Mouse (Mus musculus) liver, adult (tissue): ENCODE data around the gene Klf5.

Experiments used
- GATA4 ChIP-seq: IDR thresholded peaks from 2 replicates; pipeline ENCODE4 v1.6.1; 2014; ENCODE audit warnings: mild to moderate bottlenecking, low read length; ENCODE audit not compliant: insufficient replicate concordance

Gene Klf5

GRCm38 (mm10) chr14:99298385-99299021 lies at the start of gene Klf5:
Klf5 (plus strand) TSS chr14:99298691.
- TF ChIP-seq GATA4: no peak

GRCm38 (mm10) chr14:99262026-99262425 lies 36.5 kb upstream of the Klf5 start:
- no peak for TF ChIP-seq GATA4

DNA sequence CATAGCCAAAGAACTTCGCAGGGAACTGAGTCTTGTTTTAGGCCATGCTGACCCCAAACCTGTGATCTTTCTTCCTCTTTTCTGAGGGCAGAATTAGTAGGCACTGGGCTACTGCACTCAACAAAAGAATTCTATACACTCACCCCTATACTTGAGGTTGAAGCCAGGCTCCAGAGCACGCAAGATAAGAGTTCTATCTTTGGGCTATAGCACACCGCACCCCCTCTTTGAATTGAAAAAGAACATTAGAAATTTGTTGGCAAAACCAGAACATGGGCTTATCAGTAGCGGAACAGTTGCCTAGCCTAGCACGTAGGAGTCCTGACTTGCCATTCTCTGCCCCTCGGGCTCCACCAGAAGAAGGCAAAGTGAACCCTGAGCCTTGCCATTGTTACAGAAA lies 34.7 kb upstream of the Klf5 start:
- no peak for TF ChIP-seq GATA4

DNA sequence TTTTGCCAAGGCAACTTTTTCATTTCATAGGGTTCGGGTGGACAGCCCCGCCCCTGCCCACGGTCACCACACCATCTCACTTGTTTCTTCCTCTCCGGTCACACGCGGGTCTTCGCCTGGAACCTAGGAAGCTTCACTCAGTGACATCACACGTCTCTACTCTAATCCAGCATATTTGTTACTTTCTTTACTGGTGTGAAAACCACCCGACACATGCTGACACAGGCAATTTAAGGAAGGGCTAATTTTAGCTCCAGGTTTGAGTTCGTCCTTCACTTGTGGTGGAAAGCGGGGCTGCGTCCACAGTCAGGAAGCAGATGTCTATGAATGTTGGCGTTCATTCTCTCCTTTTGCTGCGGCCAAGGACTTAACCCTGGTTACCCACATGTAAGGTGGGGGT lies 32.7 kb upstream of the Klf5 start:
- no peak for TF ChIP-seq GATA4

DNA sequence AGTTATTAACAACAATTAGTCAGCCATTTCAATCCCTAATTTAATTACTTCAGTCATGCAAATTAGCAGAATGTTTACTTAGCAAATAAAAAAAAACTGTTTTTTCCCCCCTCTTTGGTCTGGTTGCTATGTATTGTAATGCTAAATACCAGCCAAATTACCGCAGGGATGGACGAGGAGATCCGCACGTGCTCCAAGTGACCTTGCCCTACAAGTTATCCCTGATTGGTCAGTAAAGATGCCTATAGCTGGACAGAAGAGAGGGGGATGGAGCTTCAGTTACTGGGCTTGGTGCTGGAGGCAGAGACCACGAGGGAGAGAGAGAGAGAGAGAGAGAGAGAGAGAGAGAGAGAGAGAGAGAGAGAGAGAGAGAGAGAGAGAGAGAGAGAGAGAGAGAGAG lies 31.7 kb upstream of the Klf5 start:
- no peak for TF ChIP-seq GATA4

- TF ChIP-seq GATA4: no peak
Measured at GRCm38 (mm10) chr14:99274056-99274455, 24.4 kb upstream of the Klf5 start.

- no peak for TF ChIP-seq GATA4
Measured at GRCm38 (mm10) chr14:99275827-99276226, 22.7 kb upstream of the Klf5 start.

DNA sequence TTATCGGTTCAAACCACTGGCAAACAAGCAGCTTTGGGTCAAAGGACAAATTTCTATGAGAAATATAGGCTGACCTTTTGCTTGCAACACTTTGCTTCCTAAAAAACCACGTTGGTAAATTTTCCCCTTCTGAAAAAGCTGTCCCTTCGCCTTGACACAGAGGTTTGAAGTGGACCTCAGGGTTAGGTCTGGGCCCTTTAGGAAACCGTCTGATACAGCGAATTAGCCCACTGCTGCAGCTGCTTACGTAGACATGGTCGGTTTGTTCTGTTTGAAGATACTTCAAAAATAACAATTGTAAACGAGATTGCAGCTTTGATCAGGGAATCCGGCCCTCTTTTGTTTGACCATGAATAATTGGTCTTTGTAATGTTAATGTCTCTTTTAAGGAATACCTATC lies 20.2 kb upstream of the Klf5 start:
- TF ChIP-seq GATA4: no peak

DNA sequence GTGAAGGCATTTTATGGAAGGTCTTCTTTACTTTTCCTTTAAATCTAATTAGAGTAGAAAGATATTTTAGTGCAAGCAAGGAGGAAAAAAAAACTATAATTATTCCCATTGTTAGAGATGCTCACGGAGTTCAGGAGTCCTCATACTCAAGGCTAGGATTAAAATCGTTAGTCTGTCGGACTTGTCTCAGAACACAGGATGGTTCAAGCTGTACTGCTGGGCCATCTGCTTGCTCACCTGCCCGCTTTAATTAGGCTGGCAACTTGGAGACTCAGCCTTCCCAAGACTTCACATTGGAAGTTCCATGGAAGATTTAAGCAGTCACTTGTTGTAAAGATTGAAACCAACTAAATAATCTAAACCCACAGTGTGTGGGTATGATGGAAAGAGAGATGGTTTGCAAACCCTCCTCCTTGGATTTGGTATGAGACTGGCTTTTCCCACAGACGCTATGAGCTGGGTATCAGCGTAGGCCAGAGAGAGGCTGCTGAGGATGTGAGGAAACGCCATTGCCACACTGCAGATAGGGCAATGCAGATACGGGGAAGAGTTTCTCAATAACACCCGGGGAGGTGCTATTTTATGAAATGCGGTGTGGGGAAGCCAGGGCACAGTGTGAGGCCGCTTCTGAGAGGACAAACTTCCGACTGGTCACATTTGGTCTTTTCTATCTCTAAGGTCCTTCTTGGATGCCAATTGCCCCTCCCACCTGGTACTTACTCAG lies 19.6 kb upstream of the Klf5 start:
- TF ChIP-seq GATA4: no peak

GRCm38 (mm10) chr14:99280399-99280798 lies 18.1 kb upstream of the Klf5 start:
- no peak for TF ChIP-seq GATA4

- no peak for TF ChIP-seq GATA4
Measured at GRCm38 (mm10) chr14:99280825-99281433, 17.6 kb upstream of the Klf5 start.

GRCm38 (mm10) chr14:99285486-99285885 lies 13.0 kb upstream of the Klf5 start:
- TF ChIP-seq GATA4: no peak

GRCm38 (mm10) chr14:99292176-99292575 lies 6.3 kb upstream of the Klf5 start:
- no peak for TF ChIP-seq GATA4

DNA sequence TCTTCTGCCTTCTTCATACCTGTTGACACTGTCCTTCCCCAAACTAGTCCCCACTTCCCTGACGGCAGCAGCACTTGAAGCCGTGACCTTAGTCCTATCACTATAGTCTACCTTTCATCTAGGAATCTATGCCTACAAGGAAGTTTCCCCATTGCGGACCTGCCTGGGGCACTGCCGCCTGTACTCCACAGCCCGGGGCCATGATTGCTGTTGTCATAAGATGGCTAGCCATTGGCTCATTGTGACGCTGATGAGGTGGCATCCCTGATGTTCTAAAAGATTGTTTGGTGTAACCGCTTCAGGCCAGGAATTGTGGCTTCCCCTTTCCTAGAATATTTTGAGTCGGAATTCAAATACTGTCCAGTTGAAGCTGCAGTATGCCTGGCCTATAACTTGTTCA lies 4.1 kb upstream of the Klf5 start:
- no peak for TF ChIP-seq GATA4

GRCm38 (mm10) chr14:99295606-99296341 lies 2.7 kb upstream of the Klf5 start:
- no peak for TF ChIP-seq GATA4

DNA sequence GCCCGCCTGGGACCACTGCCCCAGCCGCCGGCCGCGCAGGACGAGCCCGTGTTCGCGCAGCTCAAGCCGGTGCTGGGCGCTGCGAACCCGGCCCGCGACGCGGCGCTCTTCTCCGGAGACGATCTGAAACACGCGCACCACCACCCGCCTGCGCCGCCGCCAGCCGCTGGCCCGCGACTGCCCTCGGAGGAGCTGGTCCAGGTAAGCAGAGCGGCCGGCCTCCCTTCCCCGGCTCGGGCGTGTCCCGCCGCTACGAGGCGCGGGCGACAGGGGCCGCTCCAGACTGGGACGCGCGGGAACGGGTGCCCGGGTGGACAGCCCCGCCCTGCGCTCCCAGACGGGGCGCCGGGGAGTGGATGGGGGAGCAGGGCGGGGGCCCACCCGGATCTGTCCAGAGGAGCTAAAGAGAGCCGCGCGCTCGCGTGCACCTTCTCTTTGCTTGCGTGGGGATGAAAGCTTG lies 561 bp downstream of the Klf5 start:
- TF ChIP-seq GATA4: no peak

GRCm38 (mm10) chr14:99299701-99300191 lies 1.3 kb downstream of the Klf5 start:
- no peak for TF ChIP-seq GATA4
